Mouse (Mus musculus) adrenal gland, postnatal 4 days (tissue): ENCODE results near the gene Zdhhc24. TPM values are rescaled to one million over a fixed set of nuclear protein-coding genes. Genes with fewer than 3 reads are reported as not detected.

Experiments used
- DNase-seq, 2 experiments: peaks; one replicate each; pipeline ENCODE4 v3.0.0; 2021 to 2022; ENCODE audit warnings: low spot score in 2 of 2, mixed read lengths in 2 of 2
- total RNA-seq, 2 experiments: library from RNA; stranded (reverse); gene quantifications; 2 replicates each; pipeline ENCODE4 v1.2.3; 2021

Zdhhc24 gene
- total RNA-seq, 2 experiments from 2014 or later = 19.5 to 19.7 TPM

DNA sequence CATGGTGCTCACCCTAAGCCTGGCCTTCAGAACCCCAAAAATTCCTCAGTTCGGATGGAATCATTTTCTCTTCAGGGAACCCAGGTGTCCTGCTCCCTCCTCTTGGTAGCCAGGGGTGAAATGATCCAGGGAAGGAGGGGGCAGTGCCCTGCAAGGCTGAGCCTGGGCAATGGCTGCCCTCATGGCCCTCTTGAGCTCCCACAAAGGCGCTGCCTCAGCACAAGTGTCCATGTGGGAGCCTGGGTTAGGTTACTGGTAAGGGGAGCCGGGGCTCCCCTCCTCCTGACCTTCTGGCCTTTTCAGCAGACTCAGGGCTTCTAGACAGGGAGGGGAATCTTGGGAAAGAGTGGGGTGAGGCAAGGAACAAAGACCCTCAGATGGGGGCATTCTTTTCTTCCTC lies 1.7 kb upstream of the Zdhhc24 start:
- no peak for DNase-seq

DNA sequence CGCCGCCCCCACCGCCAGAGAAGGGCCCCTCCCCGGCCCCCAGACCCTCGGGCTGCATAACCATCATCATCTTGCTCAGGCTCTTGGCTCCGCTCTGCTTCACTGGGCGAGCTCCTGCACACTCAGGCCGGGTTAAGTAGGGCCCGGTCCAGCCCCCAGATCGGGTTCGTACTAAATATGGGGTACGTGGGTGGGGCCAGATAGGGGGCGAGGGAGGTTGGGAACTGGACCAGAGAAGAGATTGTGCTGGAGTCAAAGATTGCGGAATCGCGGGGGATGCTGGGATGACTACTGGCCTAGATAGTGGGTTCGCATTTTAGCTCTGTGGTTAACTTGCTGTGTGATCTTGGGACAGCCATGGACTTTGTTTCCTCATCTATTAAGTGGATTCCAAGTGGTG lies 683 bp upstream of the Zdhhc24 start, which contains the start of gene Actn3:
Gene Actn3, minus strand, starts transcription at position 125 of the 400 bp plus-strand sequence.
- DNase-seq = no peak

DNA sequence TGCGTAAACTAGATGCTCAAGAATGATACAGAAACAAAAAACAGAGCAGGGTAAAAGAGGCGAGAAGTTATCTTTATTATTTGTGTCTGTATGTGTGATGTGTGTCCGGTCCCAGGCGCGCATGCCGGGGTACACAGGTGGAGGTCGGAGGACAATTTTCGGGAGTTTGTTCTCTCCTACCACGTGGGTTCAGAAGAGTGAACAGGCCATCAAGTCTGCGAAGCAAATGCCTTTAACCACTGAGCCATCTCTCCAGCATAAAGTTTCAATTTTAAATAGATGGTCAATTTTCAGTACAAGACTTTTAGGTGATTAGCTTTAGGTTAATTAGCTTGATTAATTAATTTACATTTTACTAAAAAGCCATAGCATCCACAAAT lies 846 bp downstream of the Zdhhc24 start:
- no peak for DNase-seq

DNA sequence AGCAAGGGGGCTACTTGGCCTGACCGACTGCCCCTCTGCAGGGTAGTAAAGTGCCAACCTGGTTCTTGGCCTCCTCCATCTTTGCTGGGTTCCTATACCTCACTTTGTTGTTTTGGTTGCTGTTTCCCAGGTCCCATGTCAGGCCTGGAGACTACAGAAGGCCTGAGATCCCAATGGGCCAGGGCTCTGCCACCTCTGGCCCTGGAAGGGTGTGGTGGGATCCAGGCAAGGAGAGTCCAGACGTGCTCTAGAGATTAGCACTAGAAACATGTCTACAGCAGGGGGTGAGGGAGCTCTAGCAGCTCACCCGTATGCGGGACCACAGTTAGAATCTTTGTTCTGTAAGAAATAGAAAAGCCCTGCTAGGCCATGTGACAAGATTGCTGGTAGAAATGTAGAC lies 5.5 kb downstream of the Zdhhc24 start:
- no peak for DNase-seq

DNA sequence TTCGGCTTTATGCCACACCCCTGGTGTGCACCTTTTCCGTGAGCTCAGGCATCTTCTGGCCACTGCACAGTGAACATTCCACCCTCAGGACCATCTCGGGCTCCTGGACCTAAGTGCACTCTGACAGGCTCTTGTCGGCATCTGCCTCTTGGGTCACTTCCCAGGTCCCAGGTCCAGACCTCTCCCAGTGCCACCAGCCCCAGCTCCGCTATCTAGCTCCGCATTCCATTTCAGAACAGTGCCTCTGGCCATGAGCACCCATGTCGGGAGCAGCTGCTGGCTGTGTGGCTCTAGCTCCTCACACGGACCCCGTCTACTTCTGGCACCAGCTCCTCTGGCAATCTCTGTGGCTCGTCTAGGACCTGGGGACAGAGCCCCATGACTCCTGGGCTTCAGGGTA lies 11.3 kb downstream of the Zdhhc24 start:
- DNase-seq = no peak

DNA sequence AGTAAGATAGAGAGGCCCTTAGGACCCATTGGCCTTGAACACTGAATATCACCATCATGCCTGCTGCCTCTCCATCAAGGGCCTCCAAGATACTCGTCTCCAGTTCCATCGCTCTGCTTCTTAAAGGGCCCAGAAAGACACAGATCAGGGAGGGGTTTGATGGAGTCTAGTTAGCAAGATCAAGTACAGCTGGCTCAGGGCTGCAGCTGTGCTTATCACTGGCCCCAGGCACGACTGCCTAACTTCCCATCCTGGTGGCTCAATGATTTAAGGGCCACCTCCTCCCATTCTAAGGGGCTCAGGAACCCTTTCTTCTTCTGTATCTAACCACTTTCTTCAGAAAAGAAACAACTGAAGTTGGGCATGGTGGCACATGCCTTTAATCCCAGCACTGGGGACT lies 13.3 kb downstream of the Zdhhc24 start:
- no peak for DNase-seq

DNA sequence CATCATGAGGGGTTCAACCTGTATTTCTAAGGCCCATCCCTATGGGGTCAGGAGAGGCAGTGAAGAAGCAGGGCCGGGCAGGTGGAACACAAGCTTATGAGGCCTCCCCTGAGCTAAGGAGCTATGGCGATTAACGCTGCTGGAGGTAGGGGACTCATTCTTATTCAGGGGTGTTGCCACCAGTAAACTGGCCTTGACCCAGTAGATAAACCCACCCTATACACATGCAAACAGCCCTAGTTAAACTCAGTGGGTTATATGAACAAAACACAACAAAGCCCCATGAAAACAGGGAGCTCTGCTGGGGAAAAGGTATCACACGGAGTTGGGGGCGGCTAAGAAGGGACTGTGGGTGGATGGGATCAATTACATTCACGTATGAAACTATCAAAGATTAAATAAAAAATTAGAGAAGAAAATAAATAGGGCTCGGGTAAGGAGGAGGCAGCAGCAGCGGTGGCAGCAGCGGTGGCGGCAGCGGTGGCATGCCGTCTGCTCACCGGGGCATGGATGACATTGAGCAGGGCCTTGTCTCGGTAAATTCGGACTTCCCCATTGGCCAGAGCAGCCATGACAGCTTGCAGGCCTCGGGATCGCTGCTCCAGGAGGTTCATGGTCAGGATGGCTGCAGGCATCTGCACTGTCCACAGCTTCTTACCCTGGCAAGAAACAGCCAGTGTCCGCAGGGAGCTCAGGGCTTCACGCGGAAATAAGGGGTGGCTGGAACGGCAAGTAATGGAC lies 18.5 kb downstream of the Zdhhc24 start:
- DNase-seq = no peak

DNA sequence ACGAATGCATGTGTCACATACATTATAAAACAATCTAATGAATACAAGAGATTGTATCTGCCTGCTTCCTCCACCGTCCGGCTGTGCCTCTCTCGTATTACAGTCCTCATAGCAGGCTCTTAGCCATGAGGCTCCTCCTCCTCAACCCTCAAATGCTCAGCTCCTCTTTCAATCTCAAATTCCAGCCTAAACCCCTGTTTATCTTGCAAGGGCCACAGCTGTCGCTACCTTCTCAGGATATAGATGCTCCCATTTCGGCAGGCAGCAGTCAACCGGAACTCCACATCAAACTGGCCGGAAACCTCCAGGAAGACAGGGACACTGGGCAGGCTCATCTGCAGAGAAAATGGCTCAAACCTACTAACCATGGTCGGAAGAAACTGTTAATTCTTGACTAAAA lies 20.5 kb downstream of the Zdhhc24 start:
- no peak for DNase-seq

DNA sequence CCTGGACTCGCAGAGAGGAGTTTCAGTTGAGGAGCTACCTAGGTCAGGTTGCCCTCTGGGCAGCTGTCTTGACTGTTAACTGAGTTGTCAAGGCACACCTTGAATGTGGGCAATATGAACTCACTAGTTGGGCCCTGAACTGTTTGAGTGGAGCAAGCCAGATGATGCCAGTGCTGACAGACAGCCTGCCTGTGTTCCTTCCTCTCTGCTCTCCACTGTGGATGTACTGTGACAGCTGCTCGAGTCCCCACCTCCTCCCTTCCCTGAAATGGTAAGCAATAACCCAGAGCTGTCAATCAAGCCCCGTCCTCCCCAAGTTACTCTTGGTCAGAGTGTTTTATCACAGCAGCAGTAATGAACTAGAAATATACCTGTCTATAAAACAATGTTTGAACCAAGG lies 21.4 kb downstream of the Zdhhc24 start:
- DNase-seq = no peak

DNA sequence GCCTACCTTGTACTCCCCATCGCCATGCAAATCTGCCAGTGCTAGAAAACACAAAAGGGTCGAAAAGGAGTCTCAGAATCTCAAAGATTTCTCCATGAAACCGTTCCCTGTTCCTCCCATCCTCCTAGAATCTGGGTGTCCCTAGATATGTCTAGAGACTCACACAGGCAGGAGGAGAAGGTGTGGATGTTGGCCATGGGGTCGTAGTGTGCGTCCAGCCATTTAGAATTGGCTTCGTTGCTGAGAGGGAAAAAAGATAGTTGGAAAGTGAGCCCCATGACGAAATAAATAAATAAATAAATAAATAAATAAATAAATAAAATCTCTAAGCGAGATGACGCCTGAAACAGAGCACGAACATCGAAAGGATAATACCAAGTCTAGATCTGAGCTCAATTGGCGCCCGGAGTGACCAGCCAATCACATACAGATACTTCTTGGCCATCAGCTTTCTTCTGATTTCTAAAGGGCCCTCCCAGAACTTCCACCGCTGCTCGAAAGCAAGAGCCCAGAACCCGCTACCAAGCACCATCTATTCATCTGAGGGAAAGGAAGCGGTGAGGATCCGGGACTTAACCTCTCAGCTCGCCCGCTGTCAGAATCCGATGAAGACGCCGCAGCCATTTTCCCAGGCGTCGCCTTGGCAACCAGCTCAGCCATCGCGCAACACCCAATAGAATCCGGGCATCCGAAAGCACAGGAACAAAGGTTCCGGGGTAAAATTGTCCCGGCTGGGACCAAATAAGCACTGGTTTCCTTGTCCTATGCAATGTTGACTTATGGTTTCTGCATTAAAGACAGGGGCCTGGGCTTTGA lies 27.7 kb downstream of the Zdhhc24 start, which contains the start of gene Bbs1:
Gene Bbs1, minus strand, starts transcription at position 650 of the 816 bp plus-strand sequence.
- DNase-seq = peak; percentile 61 to 64

DNA sequence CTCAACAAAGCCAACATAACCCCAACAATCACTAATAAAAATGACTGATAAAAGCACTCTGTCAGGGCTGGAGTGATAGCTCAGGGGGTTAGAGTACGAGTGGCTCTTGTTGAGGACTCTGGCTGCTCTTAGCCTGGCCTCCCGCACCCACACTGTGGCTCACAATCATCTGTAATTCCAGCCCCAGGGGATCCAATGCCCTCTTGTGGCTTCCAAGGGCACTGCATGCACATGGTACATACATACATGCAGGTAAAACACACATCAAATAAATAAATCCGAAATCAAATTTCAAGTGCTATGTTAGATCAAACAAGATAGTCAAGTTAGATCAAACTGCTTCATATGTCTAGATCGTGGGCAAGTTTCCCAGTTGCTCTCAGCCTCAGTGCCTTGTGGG lies 29.6 kb downstream of the Zdhhc24 start:
- DNase-seq = no peak

DNA sequence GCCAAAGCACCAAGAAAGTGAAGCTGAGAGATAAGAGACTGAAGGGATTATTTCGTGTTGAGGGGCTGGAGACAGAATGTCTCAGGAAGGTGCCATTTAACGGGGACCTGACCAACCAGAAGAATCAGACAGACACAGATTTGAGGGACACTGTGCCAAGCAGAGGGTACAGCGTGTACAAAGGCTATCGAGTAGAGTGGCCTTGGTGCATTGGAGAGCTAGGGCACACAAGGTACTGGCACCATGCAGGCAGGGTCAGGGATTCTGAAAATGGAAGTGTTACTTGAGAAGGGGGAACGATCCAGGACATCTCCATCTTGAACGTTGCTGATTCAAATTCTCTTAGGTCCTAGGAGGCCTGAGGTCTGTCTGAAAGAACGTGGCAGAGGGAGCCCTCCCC lies 30.9 kb downstream of the Zdhhc24 start:
- DNase-seq = no peak

DNA sequence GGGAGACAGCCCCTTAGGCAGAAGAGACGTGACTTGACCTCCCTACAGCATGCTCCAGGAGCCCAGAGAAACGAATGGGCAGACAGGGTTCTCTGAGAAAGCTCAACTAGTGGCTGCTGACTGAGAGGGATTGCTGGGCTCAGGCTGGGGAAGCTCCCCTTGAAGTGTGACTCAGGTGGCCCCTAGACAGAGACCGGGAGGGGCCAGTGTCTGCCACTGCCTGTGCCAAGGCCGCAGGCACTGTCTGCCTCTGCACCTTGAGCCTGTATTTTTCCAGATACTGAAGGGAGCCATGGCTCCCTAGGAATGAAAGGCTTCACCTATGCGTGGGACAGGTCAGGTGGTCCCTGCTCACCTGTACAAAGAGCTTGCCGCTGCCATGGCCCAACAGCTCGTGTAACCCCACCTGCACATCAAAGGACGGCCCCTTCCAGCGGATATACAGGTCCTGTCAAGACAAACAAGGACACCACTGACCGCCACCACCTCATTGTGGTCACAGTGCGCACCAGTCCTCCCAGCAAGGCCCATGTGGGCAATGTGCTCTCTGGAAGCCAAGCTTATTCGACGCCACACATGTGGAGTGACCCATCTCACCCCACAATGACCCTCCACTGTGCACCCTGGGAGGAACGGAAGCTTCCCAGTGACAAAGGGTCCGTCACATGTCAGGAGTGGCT lies 37.6 kb downstream of the Zdhhc24 start:
- no peak for DNase-seq

DNA sequence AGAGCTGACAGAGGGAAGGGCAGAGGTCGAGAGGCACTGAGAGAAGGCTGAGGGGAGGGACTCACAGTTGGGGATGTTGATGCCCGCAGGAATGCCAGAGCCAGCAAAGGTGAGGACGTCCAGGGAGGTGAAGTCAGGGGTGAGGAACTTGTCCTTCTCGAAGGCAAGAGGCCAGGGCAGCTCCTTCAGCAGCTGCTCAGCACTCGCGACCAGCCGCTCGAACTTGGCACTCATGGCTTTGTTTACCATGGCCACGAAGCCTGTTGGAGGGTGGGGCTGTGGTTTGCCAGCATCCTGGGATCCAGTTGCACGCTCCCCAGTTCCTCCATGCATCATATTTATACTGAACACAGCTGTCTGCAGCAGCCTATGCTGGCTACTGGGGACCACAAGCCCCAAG lies 38.4 kb downstream of the Zdhhc24 start:
- no peak for DNase-seq

DNA sequence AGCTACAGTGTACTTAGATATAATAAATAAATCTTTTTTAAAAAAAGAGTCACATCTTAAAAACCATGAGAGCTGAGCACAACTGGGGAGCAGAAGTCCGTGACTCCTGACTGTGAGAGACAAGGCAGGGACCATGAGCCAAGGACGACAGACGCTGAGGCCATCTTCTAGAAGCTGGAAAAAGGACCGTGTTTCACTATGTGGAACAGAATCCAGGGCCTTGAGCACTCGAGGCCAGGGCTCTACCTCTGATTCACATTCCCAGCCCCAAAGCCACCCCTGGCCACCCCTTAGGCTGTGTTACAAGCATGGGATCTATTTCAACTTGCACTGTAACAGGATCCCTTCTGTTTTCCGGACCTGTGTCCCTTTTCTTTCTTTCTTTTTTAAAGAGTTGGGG lies 41.2 kb downstream of the Zdhhc24 start:
- no peak for DNase-seq

DNA sequence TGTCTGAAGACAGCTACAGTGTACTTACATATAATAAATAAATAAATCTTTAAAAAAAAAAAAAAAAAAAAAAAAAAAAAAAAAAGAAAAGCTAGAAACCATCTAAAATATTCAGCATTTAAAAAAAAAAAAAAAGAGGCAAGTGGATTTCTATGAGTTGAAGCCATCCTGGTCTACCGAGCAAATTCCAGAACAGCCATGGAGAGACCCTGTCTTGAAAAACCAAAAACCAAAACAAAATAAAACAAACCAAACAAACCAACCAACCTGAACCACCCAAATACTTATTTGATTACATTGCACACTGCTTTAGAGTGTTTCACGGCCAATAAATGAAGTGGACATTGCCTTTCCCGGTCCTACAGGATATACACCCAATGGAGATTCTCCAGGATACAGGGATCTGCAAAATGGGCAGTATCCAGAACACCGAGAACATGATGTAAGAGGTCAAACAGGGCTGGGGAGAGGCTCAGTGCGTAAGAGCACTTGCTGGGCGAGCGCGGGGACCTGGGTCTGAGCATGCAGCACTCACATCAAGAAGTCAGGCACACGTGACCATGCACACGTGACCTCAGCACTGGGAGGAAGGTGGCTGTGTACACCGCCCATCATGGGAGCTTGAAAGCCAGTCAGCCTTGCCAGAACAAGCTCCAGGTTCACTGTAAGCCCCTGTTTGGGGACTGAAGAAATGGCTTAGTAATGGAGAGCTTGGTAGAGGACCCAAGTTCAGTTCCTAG lies 46.8 kb downstream of the Zdhhc24 start:
- DNase-seq = no peak

DNA sequence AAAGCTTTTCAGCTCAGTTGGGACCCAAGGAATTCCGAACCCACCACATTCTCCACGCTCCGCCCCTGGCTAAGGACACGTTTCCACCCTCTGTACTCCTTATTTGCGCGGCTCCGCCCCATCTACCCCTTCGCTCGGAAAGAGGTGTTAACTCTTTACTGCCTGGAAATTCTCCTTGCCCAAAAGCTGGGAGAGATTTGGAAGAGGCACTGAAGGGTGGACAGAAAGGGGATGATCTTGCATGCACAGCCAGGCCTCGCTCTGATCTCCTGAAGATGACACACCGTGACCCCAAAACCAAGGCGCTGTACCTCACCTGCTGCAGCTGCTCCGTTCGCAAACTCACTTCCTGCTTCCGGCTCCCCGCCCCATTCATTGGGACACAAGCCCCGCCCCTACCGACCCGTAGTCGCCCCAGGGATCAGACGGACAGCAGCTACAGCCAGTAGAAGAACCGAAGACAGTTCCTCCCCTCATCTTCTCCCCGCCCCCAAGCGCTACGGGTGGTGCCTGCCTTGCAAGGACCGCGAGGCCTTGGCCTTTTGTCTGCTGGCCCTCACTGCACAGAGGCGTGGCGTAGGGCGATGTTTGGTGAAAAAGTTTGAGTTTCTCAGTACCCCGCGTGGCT lies 49.5 kb downstream of the Zdhhc24 start, which contains the start of gene Dpp3:
Gene Dpp3, minus strand, starts transcription at position 384 of the 628 bp plus-strand sequence.
- peak; percentile 92 to 99 for DNase-seq

DNA sequence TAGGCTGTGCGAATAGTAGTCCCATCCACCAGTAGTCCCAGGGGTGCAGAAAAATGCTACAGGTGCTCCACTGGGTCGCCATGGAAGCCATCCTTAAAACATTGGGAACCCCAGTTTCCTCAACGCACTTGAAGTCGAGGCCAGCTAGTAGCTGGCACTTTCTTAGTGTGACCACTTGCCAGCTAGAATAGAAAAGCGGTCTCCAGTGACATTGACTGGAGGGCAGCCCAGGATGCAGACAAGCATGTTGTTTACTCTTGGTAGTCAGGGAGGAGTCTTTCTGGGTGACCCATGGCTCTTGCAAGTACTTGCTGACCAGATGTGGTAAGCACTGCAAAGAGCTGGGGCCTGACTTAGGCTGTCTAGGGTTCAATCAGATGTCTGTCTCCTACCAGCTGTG lies 50.3 kb downstream of the Zdhhc24 start:
- no peak for DNase-seq
